Mouse (Mus musculus) ES-E14 (cell line): Measurements from ENCODE around the gene E330017A01Rik. TPM values are rescaled to one million over a fixed set of nuclear protein-coding genes. Genes with fewer than 3 reads are reported as not detected.

Experiments used
- DNase-seq: peaks from one replicate; pipeline ENCODE4 v3.0.0-alpha.2; 2013; ENCODE audit warnings: low read depth, low spot score
- H3K27ac ChIP-seq: 2 replicates; pipeline ENCODE4 v1.5.1; 2012; ENCODE audit warnings: low read depth, mild to moderate bottlenecking, low read length, moderate library complexity, mixed read lengths; ENCODE audit not compliant: poor library complexity, insufficient read depth, severe bottlenecking
- H3K36me3 ChIP-seq: 2 replicates; pipeline ENCODE4 v1.6.1; 2012; ENCODE audit warnings: mild to moderate bottlenecking, low read length, moderate library complexity, mixed read lengths; ENCODE audit not compliant: control insufficient read depth, poor library complexity, insufficient read depth, severe bottlenecking
- H3K4me1 ChIP-seq, 2 experiments: fragments of 150-350 bp in 1 of 2; sonication (generic) in 1 of 2; 2 replicates each; pipeline ENCODE4 v1.6.1; 2012; ENCODE audit warnings: low read length in 2 of 2, mild to moderate bottlenecking in 1 of 2, mixed read lengths in 1 of 2; ENCODE audit not compliant: control insufficient read depth in 2 of 2, insufficient read depth in 2 of 2, poor library complexity in 1 of 2
- H3K4me3 ChIP-seq, 2 experiments: fragments of 150-350 bp in 1 of 2; sonication (generic) in 1 of 2; 2 replicates each; pipeline ENCODE4 v1.5.1; 2012; ENCODE audit warnings: low read length in 2 of 2, low read depth in 1 of 2, mild to moderate bottlenecking in 1 of 2, mixed read lengths in 1 of 2; ENCODE audit not compliant: insufficient read depth in 1 of 2, poor library complexity in 1 of 2, severe bottlenecking in 1 of 2
- H3K9ac ChIP-seq: 2 replicates; pipeline ENCODE4 v1.6.1; 2012; ENCODE audit warnings: low read depth, mild to moderate bottlenecking, low read length, mixed read lengths; ENCODE audit not compliant: poor library complexity, insufficient read depth, severe bottlenecking
- H3K9me3 ChIP-seq: fragments of 150-350 bp; sonication (generic); 2 replicates; pipeline ENCODE4 v1.6.1; 2012; ENCODE audit warnings: low read depth, mild to moderate bottlenecking, low read length; ENCODE audit not compliant: control insufficient read depth, insufficient read depth
- CHD2 ChIP-seq: IDR thresholded peaks from 2 replicates; pipeline ENCODE4 v1.6.1; 2014; ENCODE audit warnings: mild to moderate bottlenecking, low read depth, low read length, inconsistent platforms
- HCFC1 ChIP-seq: IDR thresholded peaks from 2 replicates; pipeline ENCODE4 v1.6.1; 2012; ENCODE audit warnings: low read length, inconsistent platforms, borderline replicate concordance; ENCODE audit not compliant: insufficient read depth
- MAFK ChIP-seq: IDR thresholded peaks from 2 replicates; pipeline ENCODE4 v1.6.1; 2014; ENCODE audit warnings: mild to moderate bottlenecking, low read depth, low read length, inconsistent platforms; ENCODE audit not compliant: insufficient read depth
- ZC3H11A ChIP-seq: IDR thresholded peaks from 2 replicates; pipeline ENCODE4 v1.6.1; 2012; ENCODE audit warnings: low read depth, mild to moderate bottlenecking, inconsistent platforms, low read length, borderline replicate concordance
- ZNF384 ChIP-seq: IDR thresholded peaks from 2 replicates; pipeline ENCODE4 v1.6.1; 2012; ENCODE audit warnings: low read depth, low read length, inconsistent platforms
- in situ Hi-C, 2 experiments: fragments of 600-800 bp; cut with MboI; formaldehyde crosslinking; loops; one replicate each; pipeline ENCODE4 v1.15.1; 2025; ENCODE audit warnings: low sequenced_read_pairs in 2 of 2, inconsistent platforms in 1 of 2; ENCODE audit not compliant: unreplicated experiment in 2 of 2
- total RNA-seq: library from RNA; depleted of rRNA; stranded (reverse); fragments of 300-350 nt; gene quantifications from 2 replicates; pipeline ENCODE4 v1.2.3, GENCODE M21; 2012

The E330017A01Rik gene
- total RNA-seq, 1 experiment: not detected

DNA sequence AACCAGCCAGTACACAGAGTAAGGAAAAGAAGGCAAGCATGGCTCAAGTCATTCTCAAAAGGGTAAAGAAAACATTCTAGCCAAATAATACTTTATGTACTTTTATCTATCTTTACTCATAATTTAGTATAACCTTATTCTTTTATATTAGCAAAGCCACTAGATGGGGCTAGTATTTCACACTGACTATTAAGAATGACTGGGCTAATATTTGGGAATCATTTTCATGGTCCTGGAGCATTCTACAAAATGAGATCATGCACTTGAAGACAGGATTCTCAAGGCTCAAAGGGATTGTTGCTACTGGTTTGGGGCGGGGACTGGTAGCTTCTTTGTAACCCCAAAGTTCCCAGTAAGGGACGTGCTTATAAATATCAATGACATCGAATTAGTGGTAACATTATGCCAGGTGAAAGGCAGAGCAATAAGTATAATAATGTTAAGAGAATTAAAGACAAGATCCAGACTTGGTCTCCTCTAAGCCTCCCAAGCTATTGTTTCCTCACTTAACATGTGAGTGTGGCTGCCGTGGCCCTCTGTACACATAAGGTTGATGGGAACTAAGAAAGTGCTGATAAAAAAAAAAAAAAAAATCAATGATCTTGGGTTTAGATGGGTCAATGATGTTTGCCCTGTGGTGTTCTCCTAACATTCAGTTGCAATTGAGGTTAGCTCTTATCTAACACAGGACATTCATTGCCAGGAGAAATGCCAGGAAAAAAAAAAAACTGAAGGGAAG is 10.8 kb downstream of the E330017A01Rik start:
- in situ Hi-C loops: no loop called here
- H3K27ac ChIP-seq: no peak overlapping the region
- TF ChIP-seq ZC3H11A: no peak
- no peak for TF ChIP-seq CHD2
- TF ChIP-seq HCFC1: no peak
- no peak for TF ChIP-seq MAFK
- TF ChIP-seq ZNF384: no peak
- DNase-seq: no peak
- no peak overlapping the region for H3K4me3 ChIP-seq
- H3K9me3 ChIP-seq: no peaks in the 10 kb centered on the region
- no peaks in the 10 kb centered on the region for H3K36me3 ChIP-seq
- H3K9ac ChIP-seq: no peak overlapping the region
- H3K4me1 ChIP-seq: 0 out of 4 replicates have a peak, but pooled peaks cover 0 to 2% of the 10 kb centered on the region in 2 experiments

- Histone ChIP-seq H3K9me3 (no peaks in the 10 kb centered on the region), H3K4me1 (peaks cover 3 to 4% of the 10 kb centered on the region in 2 experiments; a peak in 3 of 4 replicates), H3K36me3 (no peaks in the 10 kb centered on the region), H3K27ac (no peak overlapping the region), H3K9ac (no peak overlapping the region), H3K4me3 (no peak overlapping the region)
- in situ Hi-C loops: loop anchor here in 1 of 2 experiments (5.0 kb wide), 1 partner anchor 162 kb away; no protein-coding TSS in a partner anchor
- no peak for DNase-seq
- TF ChIP-seq ZC3H11A: peak; percentile 41; the same call in 1 of the 2 replicates
- no peak for TF ChIP-seq CHD2
- TF ChIP-seq MAFK: no peak
Observed at GRCm38 (mm10) chr16:58623944-58624343, 14.6 kb downstream of the E330017A01Rik start.

DNA sequence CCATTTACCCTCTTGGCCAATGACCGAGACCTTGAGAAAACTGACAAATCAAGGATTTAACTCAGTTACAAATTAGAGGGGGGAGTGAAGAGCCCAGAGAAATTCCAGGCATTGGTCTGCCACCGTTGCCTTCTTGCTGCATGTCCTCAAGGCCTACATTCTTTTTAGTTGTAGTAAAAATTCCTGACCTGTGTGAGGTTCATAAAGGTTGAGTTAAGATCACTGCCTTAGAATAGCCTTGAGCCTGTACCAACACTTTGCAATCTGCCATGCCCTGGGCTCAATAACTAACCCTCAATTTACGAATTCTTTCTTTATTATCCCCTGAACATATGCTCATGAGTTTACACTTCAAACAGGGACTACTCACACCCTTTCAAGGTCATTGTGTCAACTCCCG is 15.4 kb downstream of the E330017A01Rik start:
- in situ Hi-C loops: loop anchor here in 1 of 2 experiments (5.0 kb wide), 1 partner anchor 161 kb away; no protein-coding TSS in a partner anchor
- TF ChIP-seq ZC3H11A: no peak
- no peak for TF ChIP-seq MAFK
- no peak for TF ChIP-seq CHD2
- TF ChIP-seq HCFC1: no peak

GRCm38 (mm10) chr16:58622377-58622776 is 16.2 kb downstream of the E330017A01Rik start:
- in situ Hi-C loops: loop anchor here in 1 of 2 experiments (5.0 kb wide), 1 partner anchor 160 kb away; no protein-coding TSS in a partner anchor
- no peaks in the 10 kb centered on the region for H3K9me3 ChIP-seq
- no peak overlapping the region for H3K9ac ChIP-seq
- H3K4me3 ChIP-seq: no peak overlapping the region
- no peaks in the 10 kb centered on the region for H3K36me3 ChIP-seq
- DNase-seq: no peak
- H3K27ac ChIP-seq: no peak overlapping the region
- peaks cover 3 to 4% of the 10 kb centered on the region in 2 experiments; a peak in 3 of 4 replicates for H3K4me1 ChIP-seq
- TF ChIP-seq ZC3H11A (no peak), HCFC1 (no peak), MAFK (no peak), CHD2 (no peak), ZNF384 (no peak)

More for the DNA sequence above, 15.4 kb downstream of the E330017A01Rik start:
- Histone ChIP-seq H3K9me3 (no peaks in the 10 kb centered on the region), H3K36me3 (no peaks in the 10 kb centered on the region), H3K4me1 (peaks cover 3 to 4% of the 10 kb centered on the region in 2 experiments; a peak in 3 of 4 replicates), H3K4me3 (no peak overlapping the region), H3K9ac (no peak overlapping the region), H3K27ac (no peak overlapping the region)
- no peak for DNase-seq
